Mouse (Mus musculus) lung, embryonic 14.5 days (tissue): ENCODE results near the gene Tssk3. TPM values are rescaled to one million over a fixed set of nuclear protein-coding genes. Genes with fewer than 3 reads are reported as not detected.

Experiments used
- ATAC-seq: fragments of 200-750 bp; cut with Nextera tagmentation; 2 replicates; pipeline ENCODE4 v1.8.0; 2017; ENCODE audit warnings: mild to moderate bottlenecking, moderate TSS enrichment, moderate library complexity; ENCODE audit not compliant: insufficient read depth
- DNase-seq: peaks from one replicate; pipeline ENCODE4 v3.0.0-alpha.2; 2015
- H3K27ac ChIP-seq: fragments of 300-500 bp; sonication (generic); 2 replicates; pipeline ENCODE4 v1.5.1; 2014; ENCODE audit warnings: low read depth, mild to moderate bottlenecking, moderate library complexity
- H3K27me3 ChIP-seq: fragments of 300-500 bp; sonication (generic); 2 replicates; pipeline ENCODE4 v1.6.1; 2014; ENCODE audit warnings: low read length, control low read depth; ENCODE audit not compliant: insufficient read depth
- H3K36me3 ChIP-seq: fragments of 300-500 bp; sonication (generic); 2 replicates; pipeline ENCODE4 v1.6.1; 2014; ENCODE audit warnings: control low read depth; ENCODE audit not compliant: insufficient read depth
- H3K4me1 ChIP-seq: fragments of 300-500 bp; sonication (generic); 2 replicates; pipeline ENCODE4 v1.6.1; 2014; ENCODE audit warnings: antibody characterized with exemption, control low read depth; ENCODE audit not compliant: insufficient read depth
- H3K4me2 ChIP-seq: fragments of 300-500 bp; sonication (generic); 2 replicates; pipeline ENCODE4 v1.6.1; 2014; ENCODE audit warnings: mild to moderate bottlenecking
- H3K4me3 ChIP-seq: fragments of 300-500 bp; sonication (generic); 2 replicates; pipeline ENCODE4 v1.5.1; 2014; ENCODE audit warnings: low read depth, low read length
- H3K9ac ChIP-seq: fragments of 300-500 bp; sonication (generic); 2 replicates; pipeline ENCODE4 v1.6.1; 2014
- H3K9me3 ChIP-seq: fragments of 300-500 bp; sonication (generic); 2 replicates; pipeline ENCODE4 v1.6.1; 2016; ENCODE audit warnings: low read depth, low read length, control low read depth
- CTCF ChIP-seq: IDR thresholded peaks from 2 replicates; pipeline ENCODE4 v1.5.1; 2016; ENCODE audit warnings: antibody characterized with exemption, low read depth
- WGBS: fragments of 180-500 bp; shearing (Covaris S2); extraction: QIAGEN DNeasy Blood & Tissue Kit; methylation state at CpG from one replicate; pipeline ENCODE4 v1.1.7; 2014; 5-methylcytosine and 5-hydroxymethylcytosine counted together
- polyA plus RNA-seq: library from polyadenylated mRNA; unstranded; fragments of >200 nt; fragmentation: Nextera tagmentation; extraction: Ambion mirVana; gene quantifications from 2 replicates; pipeline ENCODE4 v1.2.1, GENCODE M21; 2014

Tssk3 gene
- polyA plus RNA-seq, 1 experiment from 2014 or later = not detected

GRCm38 (mm10) chr4:129514300-129514898 is 23.6 kb upstream of the Tssk3 start:
- Histone ChIP-seq H3K4me3 (peak overlapping the region; percentile 100), H3K27me3 (no peaks in the 10 kb centered on the region), H3K36me3 (peaks cover 38% of the 10 kb centered on the region), H3K4me1 (0 out of 2 replicates have a peak, but pooled peaks cover 3% of the 10 kb centered on the region), H3K27ac (peak overlapping the region; percentile 97), H3K9ac (peak overlapping the region; percentile 100), H3K9me3 (no peaks in the 10 kb centered on the region), H3K4me2 (peak overlapping the region; percentile 72)
- WGBS = under 1% methylated on average over 33 of the region's 35 CpGs
- TF ChIP-seq CTCF = peak; percentile 82
- peak; percentile 35 for ATAC-seq
- DNase-seq = peak; percentile 85

- Histone ChIP-seq H3K27me3 (no peaks in the 10 kb centered on the region), H3K27ac (peak overlapping the region; percentile 97), H3K9ac (peak overlapping the region; percentile 100), H3K4me1 (0 out of 2 replicates have a peak, but pooled peaks cover 3% of the 10 kb centered on the region), H3K9me3 (no peaks in the 10 kb centered on the region), H3K4me2 (peak overlapping the region; percentile 72), H3K36me3 (peaks cover 38% of the 10 kb centered on the region), H3K4me3 (peak overlapping the region; percentile 100)
- no peak for TF ChIP-seq CTCF
- no peak for DNase-seq
- WGBS = under 1% methylated on average over 33 of the region's 57 CpGs
- peak; percentile 25 for ATAC-seq
Observed at GRCm38 (mm10) chr4:129513891-129514290, 23.1 kb upstream of the Tssk3 start.

- H3K27ac ChIP-seq = peak within 1 kb of the TSS; percentile 97
- peak within 1 kb of the TSS; percentile 100 for H3K4me3 ChIP-seq
- peak within 1 kb of the TSS; percentile 72 for H3K4me2 ChIP-seq
- H3K9ac ChIP-seq = peak within 1 kb of the TSS; percentile 100
- 0 out of 2 replicates have a peak, but pooled peaks cover 3% of the 10 kb centered on the region for H3K4me1 ChIP-seq
- H3K9me3 ChIP-seq = no peaks in the 10 kb centered on the region
- DNase-seq (peak; percentile 96), ATAC-seq (peak; percentile 86)
- WGBS = 5% methylated on average over 46 of the region's 47 CpGs
- H3K36me3 ChIP-seq = peaks cover 31% of the 10 kb centered on the region
- TF ChIP-seq CTCF = no peak
- H3K27me3 ChIP-seq = no peaks in the 10 kb centered on the region
Observed at GRCm38 (mm10) chr4:129513086-129513767, 22.4 kb upstream of the Tssk3 start, which contains the start of gene Marcksl1. Gene Marcksl1, plus strand, starts transcription at chr4:129513581.

GRCm38 (mm10) chr4:129511413-129512096 is 20.7 kb upstream of the Tssk3 start:
- WGBS = 49% methylated on average over 6 of the region's 6 CpGs
- H3K4me1 ChIP-seq = 0 out of 2 replicates have a peak, but pooled peaks cover 3% of the 10 kb centered on the region

GRCm38 (mm10) chr4:129510723-129511412 is 20.0 kb upstream of the Tssk3 start:
- no peak for TF ChIP-seq CTCF
- peak; percentile 37 for DNase-seq

More at GRCm38 (mm10) chr4:129511413-129512096, 20.7 kb upstream of the Tssk3 start:
- Histone ChIP-seq H3K27me3 (no peaks in the 10 kb centered on the region), H3K4me3 (no peak overlapping the region), H3K9me3 (no peaks in the 10 kb centered on the region), H3K27ac (no peak overlapping the region), H3K4me2 (no peak overlapping the region), H3K36me3 (peaks cover 16% of the 10 kb centered on the region), H3K9ac (no peak overlapping the region)
- no peak for TF ChIP-seq CTCF
- DNase-seq = no peak
- no peak for ATAC-seq

GRCm38 (mm10) chr4:129509650-129510049 is 18.8 kb upstream of the Tssk3 start:
- TF ChIP-seq CTCF = no peak

More at GRCm38 (mm10) chr4:129510723-129511412, 20.0 kb upstream of the Tssk3 start:
- WGBS = 44% methylated on average over 6 of the region's 6 CpGs
- H3K36me3 ChIP-seq = peaks cover 11% of the 10 kb centered on the region
- no peak overlapping the region for H3K9ac ChIP-seq
- H3K4me3 ChIP-seq = no peak overlapping the region
- 0 out of 2 replicates have a peak, but pooled peaks cover 3% of the 10 kb centered on the region for H3K4me1 ChIP-seq
- no peak for ATAC-seq
- H3K9me3 ChIP-seq = no peaks in the 10 kb centered on the region
- H3K4me2 ChIP-seq = no peak overlapping the region
- no peaks in the 10 kb centered on the region for H3K27me3 ChIP-seq
- no peak overlapping the region; the same call in 1 of the 2 replicates for H3K27ac ChIP-seq

More at GRCm38 (mm10) chr4:129509650-129510049, 18.8 kb upstream of the Tssk3 start:
- H3K4me2 ChIP-seq = no peak overlapping the region
- no peaks in the 10 kb centered on the region for H3K27me3 ChIP-seq
- 0 out of 2 replicates have a peak, but pooled peaks cover 3% of the 10 kb centered on the region for H3K4me1 ChIP-seq
- no peak for DNase-seq
- no peaks in the 10 kb centered on the region for H3K36me3 ChIP-seq
- H3K9ac ChIP-seq = no peak overlapping the region
- 62% methylated on average over 3 of the region's 3 CpGs for WGBS
- no peak overlapping the region for H3K27ac ChIP-seq
- ATAC-seq = no peak
- no peak overlapping the region for H3K4me3 ChIP-seq
- no peaks in the 10 kb centered on the region for H3K9me3 ChIP-seq
